Mouse (Mus musculus): ENCODE measurements around the gene Tm7sf3.
"Not testable (repeated sequence)": the region's sequence is repeated elsewhere in the genome, so short reads cannot be mapped to it uniquely, and the experiment has no call there.

Gene Tm7sf3

DNA sequence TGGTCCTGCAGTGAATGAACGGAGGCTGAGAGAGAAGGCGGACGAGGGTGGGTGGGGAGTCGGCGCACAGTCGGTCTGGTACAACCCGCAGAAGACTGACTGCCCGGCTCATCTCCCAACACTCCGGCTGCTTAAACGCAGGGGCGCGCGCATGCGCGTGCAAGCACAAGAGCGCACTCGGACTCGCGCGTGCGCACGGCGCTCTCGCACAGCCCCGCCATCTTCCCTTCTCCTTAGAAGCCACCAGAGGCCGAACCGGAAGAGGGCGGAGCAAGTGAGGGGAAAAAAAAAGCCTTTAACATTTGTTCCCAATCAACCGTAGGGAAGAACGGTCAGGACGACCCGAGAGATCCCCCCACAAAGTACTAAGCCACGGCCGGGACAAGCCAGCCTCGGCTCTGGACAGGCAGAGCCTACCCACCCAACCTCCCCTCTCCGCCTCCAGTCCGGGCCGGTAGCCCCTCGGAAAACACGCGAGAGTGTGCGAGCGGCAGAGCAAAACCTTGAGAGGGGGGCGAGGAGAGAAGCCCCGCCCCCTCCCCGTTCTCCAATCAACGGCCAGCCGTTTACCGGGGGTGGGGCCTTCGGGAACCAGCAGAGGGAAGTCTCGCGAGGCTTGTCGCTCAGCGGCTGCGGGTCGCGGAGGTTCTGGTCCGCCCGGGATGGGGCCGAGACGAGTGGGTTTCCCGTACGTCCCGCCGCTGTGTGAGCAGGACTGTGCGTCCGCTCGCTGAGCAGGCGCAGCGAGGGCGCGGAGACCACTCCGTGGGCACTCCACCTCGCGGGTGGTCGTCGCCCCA is 65.1 kb downstream of the Tm7sf3 start, which contains the start of gene Ints13:
TSS of gene Ints13 (minus strand) at position 526 of the 800 bp plus-strand sequence.
- in situ Hi-C loops (cut with MboI; ENCODE audit: low pct_unique_long_range_greater_than_20kb in 1 of 2, low sequenced_read_pairs in 2 of 2, unreplicated experiment in 1 of 2): no loop called here

DNA sequence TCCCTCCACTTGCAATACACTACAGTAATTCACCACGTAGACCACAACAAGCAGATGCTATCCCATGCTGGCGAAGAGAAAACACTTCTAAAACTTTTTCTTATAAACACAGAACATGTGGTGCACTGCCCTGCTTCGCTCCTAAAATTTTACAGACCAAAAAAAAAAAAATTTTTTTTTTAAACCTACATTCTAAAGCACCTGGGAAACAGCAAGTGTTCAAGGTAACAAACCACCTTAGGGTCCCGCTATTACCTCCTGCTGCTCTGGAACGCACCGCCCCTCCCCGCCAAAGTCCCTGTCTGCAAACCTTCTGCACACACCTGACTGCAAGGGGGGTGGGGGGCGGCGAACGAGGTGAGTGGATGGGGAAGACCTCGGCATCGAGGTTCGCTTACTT is 65.7 kb downstream of the Tm7sf3 start, which contains the start of gene Fgfr1op2:
TSS of gene Fgfr1op2 (plus strand) at position 301 of the 400 bp plus-strand sequence.
- in situ Hi-C loops (cut with MboI; ENCODE audit: low pct_unique_long_range_greater_than_20kb in 1 of 2, low sequenced_read_pairs in 2 of 2, unreplicated experiment in 1 of 2): no loop called here

DNA sequence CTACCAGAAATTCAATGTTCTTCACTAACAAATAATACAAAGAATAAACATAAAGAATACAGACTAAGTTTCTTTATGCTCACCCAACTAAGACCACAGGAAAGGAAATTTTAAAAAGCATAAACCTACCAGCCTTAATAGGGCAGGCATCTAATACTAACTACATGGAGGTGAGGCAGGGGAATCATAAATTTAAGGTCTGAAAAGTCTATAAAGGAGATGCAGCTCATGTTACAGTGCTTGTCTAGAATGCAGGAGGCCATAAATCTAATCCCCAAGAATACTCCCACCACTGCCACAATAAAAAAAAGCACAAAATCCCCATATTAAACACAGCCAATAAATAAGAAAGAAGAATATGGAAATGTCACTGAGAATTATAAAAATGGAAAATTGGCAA is 70.6 kb downstream of the Tm7sf3 start:
- in situ Hi-C loops (cut with MboI; ENCODE audit: low pct_unique_long_range_greater_than_20kb in 1 of 2, low sequenced_read_pairs in 2 of 2, unreplicated experiment in 1 of 2): no loop called here

DNA sequence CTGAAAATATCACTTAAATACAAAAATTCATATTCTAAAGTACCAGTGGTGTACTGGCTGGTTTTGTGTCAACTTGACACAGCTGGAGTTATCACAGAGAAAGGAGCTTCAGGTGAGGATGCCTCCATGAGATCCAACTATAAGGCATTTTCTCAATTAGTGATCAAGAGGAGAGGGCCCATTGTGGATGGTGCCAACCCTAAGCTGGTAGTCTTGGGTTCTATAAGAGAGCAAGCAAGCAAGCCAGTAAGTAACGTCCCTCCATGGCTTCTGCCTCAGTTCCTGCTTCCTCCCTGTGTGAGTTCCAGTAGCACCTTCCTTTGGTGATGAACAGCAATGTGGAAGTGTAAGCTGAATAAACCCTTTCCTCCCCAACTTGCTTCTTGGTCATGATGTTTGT is 80.2 kb downstream of the Tm7sf3 start:
- in situ Hi-C loops (cut with MboI; ENCODE audit: low pct_unique_long_range_greater_than_20kb in 1 of 2, low sequenced_read_pairs in 2 of 2, unreplicated experiment in 1 of 2): not testable (repeated sequence)
